Mouse (Mus musculus) testis, adult 2 months (tissue): ENCODE results near the gene Thbs3.

Experiments used
- CTCF ChIP-seq: fragments of 200-500 bp; IDR thresholded peaks from 2 replicates; pipeline ENCODE4 v1.5.1; 2012; ENCODE audit warnings: low read depth, mild to moderate bottlenecking, inconsistent platforms, low read length, moderate library complexity; ENCODE audit not compliant: control insufficient read depth, insufficient read depth, insufficient replicate concordance
- POLR2A ChIP-seq: fragments of 200-500 bp; IDR thresholded peaks from 2 replicates; pipeline ENCODE4 v1.6.1; 2012; ENCODE audit warnings: low read depth, mild to moderate bottlenecking, inconsistent platforms, low read length, moderate library complexity; ENCODE audit not compliant: control insufficient read depth

- TF ChIP-seq CTCF (no peak), POLR2A (no peak)
Observed at GRCm38 (mm10) chr3:89218271-89218670, 3.3 kb downstream of the Thbs3 start.
